Mouse (Mus musculus) right cerebral cortex, adult 18-20 months (tissue): ENCODE results near the gene Smok3c.
"Not testable (repeated sequence)": the region's sequence is repeated elsewhere in the genome, so short reads cannot be mapped to it uniquely, and the experiment has no call there.

Experiments used
- DNase-seq: peaks from one replicate; pipeline ENCODE4 v3.0.0; 2022; ENCODE audit warnings: mixed read lengths

The Smok3c gene

GRCm38 (mm10) chr5:138104976-138105375, 52.0 kb downstream of the Smok3c start:
- no peak for DNase-seq

- DNase-seq = no peak
Observed at GRCm38 (mm10) chr5:138107130-138107529, 54.1 kb downstream of the Smok3c start.

- not testable (repeated sequence) for DNase-seq
Observed at GRCm38 (mm10) chr5:138109847-138110396, 56.9 kb downstream of the Smok3c start.
